Mouse (Mus musculus) skeletal muscle tissue, adult 2 months (tissue): ENCODE data around the gene Snph.

Experiments used
- DNase-seq: peaks from one replicate; pipeline ENCODE4 v3.0.0-alpha.2; 2012; ENCODE audit warnings: low read depth, low spot score

The Snph gene

DNA sequence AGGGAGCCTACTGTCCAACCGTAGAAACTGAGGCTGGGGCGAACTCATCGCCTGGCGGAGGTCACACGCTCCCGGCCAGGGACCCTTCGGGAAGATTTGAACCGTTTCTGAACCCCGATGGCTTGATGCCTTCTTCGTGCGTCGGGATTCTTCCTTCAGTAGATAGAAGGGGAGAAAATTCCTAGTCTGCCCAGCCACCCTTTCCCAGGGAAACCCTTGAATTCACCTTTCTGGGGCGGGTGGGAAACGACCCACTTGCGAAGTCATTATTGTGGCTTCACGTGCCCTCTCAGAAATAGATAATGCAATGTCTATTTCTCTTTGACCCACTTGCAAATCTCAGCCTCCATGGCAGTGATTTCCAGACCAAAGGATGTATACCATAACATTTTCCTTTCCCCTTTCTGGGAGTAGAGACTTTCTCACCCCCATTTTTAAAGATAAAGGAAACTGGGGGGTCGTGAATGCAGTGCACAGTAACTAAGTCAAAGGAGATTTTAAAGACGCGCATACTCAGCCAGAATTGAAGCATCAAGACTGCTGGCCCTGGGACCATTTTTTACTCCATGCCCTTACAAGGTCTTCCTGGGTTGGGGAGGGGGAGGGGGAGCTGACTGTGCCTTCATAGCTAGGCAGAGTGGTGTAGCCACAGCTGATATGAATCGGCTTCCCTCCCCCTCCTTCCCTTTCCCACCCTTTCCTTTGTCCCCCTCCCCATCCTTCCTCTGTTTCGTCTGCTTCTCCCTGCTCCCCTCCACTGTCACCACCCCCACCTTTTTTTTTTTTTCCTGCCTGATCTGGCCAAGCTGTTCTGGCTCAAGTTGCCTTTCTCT, 89.1 kb downstream of the Snph start:
- peak; percentile 27 for DNase-seq

DNA sequence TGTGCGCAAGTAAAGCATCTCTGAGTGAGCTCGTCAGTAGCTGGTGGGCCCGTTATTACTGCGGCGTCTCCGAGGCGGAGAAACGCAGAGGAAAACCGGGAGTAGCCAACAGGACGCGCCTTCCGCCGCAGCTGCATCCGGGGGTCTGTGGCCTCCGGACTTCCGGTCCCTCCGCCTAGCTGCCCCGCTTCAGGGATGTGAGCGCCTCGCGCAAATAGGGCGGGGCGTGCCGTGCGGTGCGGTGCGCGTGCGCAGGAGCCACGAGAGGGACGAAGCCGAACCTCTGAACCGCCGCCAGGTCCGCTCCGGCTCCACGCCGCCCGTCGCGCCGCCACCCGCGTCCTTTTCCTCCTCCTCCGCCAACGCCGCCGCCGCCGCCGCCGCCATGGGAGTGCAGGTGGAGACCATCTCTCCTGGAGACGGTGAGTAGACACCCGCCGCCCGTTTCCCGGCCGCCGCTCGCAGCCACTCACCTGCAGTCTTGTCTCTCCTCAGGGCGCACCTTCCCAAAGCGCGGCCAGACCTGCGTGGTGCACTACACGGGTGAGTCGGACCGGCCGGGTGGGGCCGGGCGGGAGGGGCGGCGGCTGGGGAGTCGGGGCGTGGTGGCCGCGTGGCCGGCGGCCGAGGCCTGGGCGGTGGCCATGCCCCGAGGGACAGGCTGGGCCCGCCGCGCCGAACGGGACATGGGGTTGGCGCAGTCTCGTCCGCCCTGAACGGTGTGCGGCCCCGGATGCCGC, 89.9 kb downstream of the Snph start, which contains the start of gene Fkbp1a:
Gene Fkbp1a, plus strand, starts transcription at position 161 of the 740 bp plus-strand sequence.
- peak; percentile 95 for DNase-seq
